Mouse (Mus musculus): ENCODE measurements at regions not wholly inside any gene's neighbourhood (a gene's known extent, or its start where the extent isn't known, plus 50 kb on each side); places are given as distances from the start of the nearest gene placed in this dataset.
"Not testable (repeated sequence)": the region's sequence is repeated elsewhere in the genome, so short reads cannot be mapped to it uniquely, and the experiment has no call there.

DNA sequence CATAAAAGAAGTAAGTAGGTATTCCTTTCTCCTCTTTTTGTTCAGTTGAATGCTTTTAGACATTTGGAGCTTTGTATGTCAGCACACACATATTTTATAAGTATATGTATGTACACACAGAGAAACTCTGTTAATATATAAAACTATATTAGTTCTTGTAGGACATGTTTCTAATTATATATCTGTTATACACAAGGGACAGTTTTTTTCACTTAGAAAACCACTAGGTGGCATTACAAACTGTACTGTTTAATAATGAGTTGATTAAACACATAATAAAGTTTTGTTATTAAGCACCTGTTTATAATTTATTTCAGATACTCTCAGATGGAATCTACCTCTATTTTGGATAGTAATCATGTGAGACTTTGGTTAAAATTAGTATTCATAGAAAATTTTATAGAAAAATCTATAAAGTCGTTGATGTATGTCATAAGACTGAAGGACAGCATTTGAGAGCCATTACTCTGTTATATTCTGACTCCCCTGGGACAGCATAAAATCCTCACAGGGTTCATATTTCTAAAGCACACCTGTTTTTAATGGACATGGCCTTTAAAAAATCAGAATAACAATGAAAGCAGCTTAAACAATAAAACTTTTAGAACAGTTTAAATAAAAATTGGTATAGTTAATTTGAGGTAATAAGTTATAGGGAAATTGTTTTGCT is 158.4 kb upstream of the Gm21293 start:
- Histone ChIP-seq H3K36me3 (ENCODE audit: control insufficient read depth, insufficient read depth, low read length) (no peaks in the 10 kb centered on the region), H3K27me3 (ENCODE audit: control insufficient read depth, insufficient read depth, low read length) (no peaks in the 10 kb centered on the region), H3K27ac (replicated peaks; ENCODE audit: low read depth, low read length) (no peak overlapping the region), H3K4me2 (ENCODE audit: low read depth, severe bottlenecking) (no peak overlapping the region), H3K9ac (ENCODE audit: low read length) (no peak overlapping the region), H3K4me1 (ENCODE audit: control insufficient read depth, insufficient read depth, low read length) (no peaks in the 10 kb centered on the region), H3K4me3 (ENCODE audit: low read depth, low read length) (no peak overlapping the region), H3K9me3 (ENCODE audit: control insufficient read depth, low read length) (no peaks in the 10 kb centered on the region)
- ATAC-seq (ENCODE audit: insufficient number of reproducible peaks, low FRiP score, low TSS enrichment, low read depth) (no peak; the same call in 1 of the 2 replicates), DNase-seq (ENCODE audit: low spot score) (no peak)
- 29% methylated on average over 1 of the region's 1 CpGs for WGBS

DNA sequence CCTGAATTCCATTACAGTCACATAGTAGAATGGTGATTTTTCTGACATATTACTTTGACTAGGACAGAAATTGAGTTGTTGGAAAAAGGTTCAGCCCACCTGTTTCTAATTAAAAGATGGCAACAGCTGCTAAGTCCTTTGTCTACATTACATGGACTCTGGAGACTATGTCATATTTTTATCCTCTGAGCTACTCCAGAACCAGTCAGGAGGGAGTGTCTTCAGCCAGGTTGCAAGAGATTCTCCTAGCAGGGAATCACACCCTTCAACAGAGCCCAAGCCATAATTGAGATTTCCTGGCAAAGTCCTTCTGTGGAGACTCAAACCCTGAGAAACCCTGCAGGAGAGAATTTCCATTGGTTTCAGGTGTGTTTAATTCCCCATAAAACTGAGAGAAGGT is 123.2 kb upstream of the Gm21293 start:
- no peak for DNase-seq (ENCODE audit: low spot score)
- Histone ChIP-seq H3K9me3 (ENCODE audit: control insufficient read depth, low read length) (no peaks in the 10 kb centered on the region), H3K4me1 (ENCODE audit: control insufficient read depth, insufficient read depth, low read length) (no peaks in the 10 kb centered on the region), H3K36me3 (ENCODE audit: control insufficient read depth, insufficient read depth, low read length) (no peaks in the 10 kb centered on the region), H3K27me3 (ENCODE audit: control insufficient read depth, insufficient read depth, low read length) (no peaks in the 10 kb centered on the region), H3K4me3 (ENCODE audit: low read depth, low read length) (no peak overlapping the region), H3K4me2 (ENCODE audit: low read depth, severe bottlenecking) (no peak overlapping the region), H3K27ac (replicated peaks; ENCODE audit: low read depth, low read length) (no peak overlapping the region), H3K9ac (ENCODE audit: low read length) (no peak overlapping the region)
- ATAC-seq (ENCODE audit: insufficient number of reproducible peaks, low FRiP score, low TSS enrichment, low read depth), result no peak

DNA sequence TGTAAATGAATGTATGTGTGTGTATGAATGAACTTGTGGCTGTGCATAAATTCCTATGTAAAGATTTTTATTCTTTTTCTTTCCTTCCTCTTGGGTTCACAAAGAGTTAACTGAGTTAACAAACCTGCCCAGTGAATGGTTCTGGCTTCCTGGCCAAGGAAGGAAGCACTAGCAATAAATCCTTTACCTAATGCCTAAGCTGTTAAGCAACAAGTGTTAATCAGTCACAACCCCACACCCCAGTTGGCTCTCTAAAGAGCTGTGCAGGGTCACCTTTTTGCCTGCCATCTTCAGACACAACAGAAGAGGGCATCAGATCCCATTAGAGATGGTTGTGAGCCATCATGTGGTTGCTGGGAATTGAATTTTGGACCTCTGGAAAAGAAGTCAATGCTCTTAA is 121.2 kb upstream of the Gm21293 start:
- ATAC-seq (ENCODE audit: insufficient number of reproducible peaks, low FRiP score, low TSS enrichment, low read depth) (no peak), DNase-seq (ENCODE audit: low spot score) (no peak)
- Histone ChIP-seq H3K4me2 (ENCODE audit: low read depth, severe bottlenecking) (no peak overlapping the region), H3K36me3 (ENCODE audit: control insufficient read depth, insufficient read depth, low read length) (no peaks in the 10 kb centered on the region), H3K9ac (ENCODE audit: low read length) (no peak overlapping the region), H3K27me3 (ENCODE audit: control insufficient read depth, insufficient read depth, low read length) (no peaks in the 10 kb centered on the region), H3K9me3 (ENCODE audit: control insufficient read depth, low read length) (no peaks in the 10 kb centered on the region), H3K4me3 (ENCODE audit: low read depth, low read length) (no peak overlapping the region), H3K4me1 (ENCODE audit: control insufficient read depth, insufficient read depth, low read length) (no peaks in the 10 kb centered on the region), H3K27ac (replicated peaks; ENCODE audit: low read depth, low read length) (no peak overlapping the region)

- no peak for DNase-seq (ENCODE audit: low spot score)
- H3K9me3 ChIP-seq (ENCODE audit: control insufficient read depth, low read length), result no peaks in the 10 kb centered on the region
- no peaks in the 10 kb centered on the region for H3K36me3 ChIP-seq (ENCODE audit: control insufficient read depth, insufficient read depth, low read length)
- no peak overlapping the region for H3K4me2 ChIP-seq (ENCODE audit: low read depth, severe bottlenecking)
- WGBS, result 78% methylated on average over 1 of the region's 1 CpGs
- no peak for ATAC-seq (ENCODE audit: insufficient number of reproducible peaks, low FRiP score, low TSS enrichment, low read depth)
- no peaks in the 10 kb centered on the region for H3K27me3 ChIP-seq (ENCODE audit: control insufficient read depth, insufficient read depth, low read length)
- H3K4me3 ChIP-seq (ENCODE audit: low read depth, low read length), result no peak overlapping the region
- no peaks in the 10 kb centered on the region for H3K4me1 ChIP-seq (ENCODE audit: control insufficient read depth, insufficient read depth, low read length)
- no peak overlapping the region for H3K27ac ChIP-seq (replicated peaks; ENCODE audit: low read depth, low read length)
- no peak overlapping the region for H3K9ac ChIP-seq (ENCODE audit: low read length)
Observed at GRCm38 (mm10) chr10:104028162-104028561, 114.6 kb upstream of the Gm21293 start.

- WGBS, result 86% methylated on average over 3 of the region's 3 CpGs
- Histone ChIP-seq H3K27ac (replicated peaks; ENCODE audit: low read depth, low read length) (no peak overlapping the region), H3K36me3 (ENCODE audit: control insufficient read depth, insufficient read depth, low read length) (no peaks in the 10 kb centered on the region), H3K27me3 (ENCODE audit: control insufficient read depth, insufficient read depth, low read length) (no peaks in the 10 kb centered on the region), H3K9me3 (ENCODE audit: control insufficient read depth, low read length) (no peaks in the 10 kb centered on the region), H3K4me3 (ENCODE audit: low read depth, low read length) (no peak overlapping the region), H3K4me2 (ENCODE audit: low read depth, severe bottlenecking) (no peak overlapping the region), H3K9ac (ENCODE audit: low read length) (no peak overlapping the region), H3K4me1 (ENCODE audit: control insufficient read depth, insufficient read depth, low read length) (no peaks in the 10 kb centered on the region)
- no peak for ATAC-seq (ENCODE audit: insufficient number of reproducible peaks, low FRiP score, low TSS enrichment, low read depth)
- no peak for DNase-seq (ENCODE audit: low spot score)
Observed at GRCm38 (mm10) chr10:104032771-104033170, 110.0 kb upstream of the Gm21293 start.

- not testable (repeated sequence) for H3K4me2 ChIP-seq (ENCODE audit: low read depth, severe bottlenecking); H3K36me3 ChIP-seq (ENCODE audit: control insufficient read depth, insufficient read depth, low read length); H3K4me1 ChIP-seq (ENCODE audit: control insufficient read depth, insufficient read depth, low read length); H3K4me3 ChIP-seq (ENCODE audit: low read depth, low read length); H3K9me3 ChIP-seq (ENCODE audit: control insufficient read depth, low read length); H3K27me3 ChIP-seq (ENCODE audit: control insufficient read depth, insufficient read depth, low read length); DNase-seq (ENCODE audit: low spot score); H3K9ac ChIP-seq (ENCODE audit: low read length); ATAC-seq (ENCODE audit: insufficient number of reproducible peaks, low FRiP score, low TSS enrichment, low read depth); H3K27ac ChIP-seq (replicated peaks; ENCODE audit: low read depth, low read length)
- 80% methylated on average over 2 of the region's 2 CpGs for WGBS
Observed at GRCm38 (mm10) chr10:104041729-104042386, 100.9 kb upstream of the Gm21293 start.

DNA sequence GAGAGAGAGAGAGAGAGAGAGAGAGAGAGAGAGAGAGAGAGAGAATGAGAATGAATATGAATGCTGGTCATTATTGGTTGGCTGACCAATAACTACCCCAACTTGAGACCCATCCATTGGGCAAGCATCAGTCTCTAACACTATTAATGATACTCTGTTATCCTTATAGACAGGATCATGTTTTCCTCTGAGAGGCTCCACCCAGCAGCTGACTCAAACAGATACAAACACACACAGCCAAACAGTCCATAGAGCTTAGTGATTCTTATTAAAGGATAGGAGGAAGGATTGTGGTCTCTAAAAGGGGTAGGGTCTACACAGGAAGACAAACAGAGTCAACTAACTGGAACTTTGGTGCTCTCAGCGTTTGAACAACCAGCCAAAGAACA is 100.4 kb upstream of the Gm21293 start:
- H3K9me3 ChIP-seq (ENCODE audit: control insufficient read depth, low read length), result no peaks in the 10 kb centered on the region
- no peak overlapping the region for H3K4me2 ChIP-seq (ENCODE audit: low read depth, severe bottlenecking)
- H3K27ac ChIP-seq (replicated peaks; ENCODE audit: low read depth, low read length), result no peak overlapping the region
- ATAC-seq (ENCODE audit: insufficient number of reproducible peaks, low FRiP score, low TSS enrichment, low read depth), result no peak
- no peaks in the 10 kb centered on the region for H3K36me3 ChIP-seq (ENCODE audit: control insufficient read depth, insufficient read depth, low read length)
- no peaks in the 10 kb centered on the region for H3K4me1 ChIP-seq (ENCODE audit: control insufficient read depth, insufficient read depth, low read length)
- 80% methylated on average over 1 of the region's 1 CpGs for WGBS
- no peak overlapping the region for H3K9ac ChIP-seq (ENCODE audit: low read length)
- DNase-seq (ENCODE audit: low spot score), result no peak
- H3K4me3 ChIP-seq (ENCODE audit: low read depth, low read length), result no peak overlapping the region
- no peaks in the 10 kb centered on the region for H3K27me3 ChIP-seq (ENCODE audit: control insufficient read depth, insufficient read depth, low read length)

DNA sequence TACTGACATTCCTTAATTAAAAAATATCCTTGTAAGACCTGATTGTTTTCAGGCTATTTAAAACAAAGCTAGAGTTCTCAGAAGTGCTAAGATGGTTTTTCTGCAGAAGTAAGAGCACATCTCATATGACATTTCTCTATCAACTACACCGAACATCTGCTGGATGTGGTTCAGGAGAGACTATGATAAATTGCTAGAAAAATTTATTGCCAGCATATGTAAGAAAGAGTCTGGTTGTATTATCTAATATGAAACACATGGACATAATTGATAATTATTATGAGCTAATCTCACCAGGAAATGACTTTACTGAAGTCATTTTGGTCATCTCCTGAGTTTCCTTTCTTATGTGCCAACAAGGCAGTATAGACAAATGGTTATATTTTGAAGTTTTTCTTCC is 99.2 kb upstream of the Gm21293 start:
- H3K27ac ChIP-seq (replicated peaks; ENCODE audit: low read depth, low read length), result no peak overlapping the region
- no peaks in the 10 kb centered on the region for H3K36me3 ChIP-seq (ENCODE audit: control insufficient read depth, insufficient read depth, low read length)
- ATAC-seq (ENCODE audit: insufficient number of reproducible peaks, low FRiP score, low TSS enrichment, low read depth) (no peak), DNase-seq (ENCODE audit: low spot score) (no peak)
- H3K4me3 ChIP-seq (ENCODE audit: low read depth, low read length), result no peak overlapping the region
- H3K9ac ChIP-seq (ENCODE audit: low read length), result no peak overlapping the region
- 65% methylated on average over 1 of the region's 1 CpGs for WGBS
- no peaks in the 10 kb centered on the region for H3K27me3 ChIP-seq (ENCODE audit: control insufficient read depth, insufficient read depth, low read length)
- H3K4me2 ChIP-seq (ENCODE audit: low read depth, severe bottlenecking), result no peak overlapping the region
- no peaks in the 10 kb centered on the region for H3K4me1 ChIP-seq (ENCODE audit: control insufficient read depth, insufficient read depth, low read length)
- no peaks in the 10 kb centered on the region for H3K9me3 ChIP-seq (ENCODE audit: control insufficient read depth, low read length)
